8 mouse cellular contexts compared by ENCODE assay signal in the genomic region with DNA sequence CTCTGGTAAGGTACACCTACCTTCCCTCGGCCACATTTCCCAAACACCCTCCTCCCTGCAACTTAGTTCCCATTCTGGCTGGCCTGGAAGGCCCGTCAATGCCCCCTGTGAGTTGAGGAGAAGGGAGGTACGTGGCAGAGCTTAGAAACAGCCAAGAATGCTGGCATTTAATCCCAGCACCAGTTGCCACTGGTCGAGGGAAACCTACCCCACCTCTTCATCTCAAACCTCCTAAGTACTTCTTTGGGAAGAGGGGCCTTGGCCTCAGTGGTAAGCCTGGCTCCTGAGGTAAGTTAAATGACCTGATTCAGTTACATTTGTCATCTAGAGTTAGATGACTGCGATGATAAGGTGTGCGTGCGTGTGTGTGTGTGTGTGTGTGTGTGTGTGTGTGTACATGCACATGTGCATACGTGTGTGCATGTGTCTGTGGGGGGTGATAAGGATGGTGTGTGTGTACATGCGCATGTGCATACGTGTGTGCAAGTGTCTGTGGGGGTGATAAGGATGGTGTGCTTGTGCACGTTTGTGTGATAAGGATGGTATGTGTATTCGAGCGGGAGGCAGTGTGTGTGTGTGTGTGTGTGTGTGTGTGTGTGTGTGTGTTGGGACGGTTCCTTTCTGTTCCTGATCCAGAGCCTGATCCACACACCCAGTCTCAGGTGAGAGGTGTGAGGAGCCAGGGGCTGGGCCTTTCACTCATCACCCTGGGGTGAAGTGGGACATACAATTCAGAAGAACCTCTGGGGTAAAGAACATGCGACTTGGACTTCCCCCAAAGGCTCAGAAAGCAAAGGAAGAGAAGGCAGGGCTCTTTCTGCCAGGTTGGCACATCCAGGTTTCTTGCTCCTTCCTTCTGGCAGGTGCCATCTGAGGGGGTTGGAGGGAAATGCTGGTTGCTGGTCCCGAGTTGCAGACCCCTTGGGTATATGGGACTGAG. TPM values are rescaled to one million over a fixed set of nuclear protein-coding genes. Genes with fewer than 3 reads are reported as not detected.
DNase-seq lines count a peak whose midpoint lies in the region; ATAC-seq and TF ChIP-seq lines count a peak whose summit lies in the region.

No protein-coding gene starts in this region.

- H3K27ac ChIP-seq in heart, postnatal 0 days (ENCODE audit: low read depth) = peak overlapping the region; percentile 90

- H3K4me1 ChIP-seq in E14TG2a.4 (replicated peaks; ENCODE audit: low read depth, low read length) = peaks cover 25% of the 10 kb centered on the region
- H3K4me1 ChIP-seq in heart, postnatal 0 days (ENCODE audit: control insufficient read depth, insufficient read depth) = peaks cover 27% of the 10 kb centered on the region; the same call in 1 of the 2 replicates

- H3K36me3 ChIP-seq in E14TG2a.4 (ENCODE audit: insufficient read depth, low read length) = no peaks in the 10 kb centered on the region
- no peaks in the 10 kb centered on the region for H3K36me3 ChIP-seq in heart, postnatal 0 days (replicated peaks; ENCODE audit: control insufficient read depth, insufficient read depth, low read length)

- ATAC-seq in heart, postnatal 0 days (ENCODE audit: insufficient read depth, low read depth) = no peak
- ATAC-seq in cerebellum, adult (ENCODE audit: insufficient number of reproducible peaks, low FRiP score, low TSS enrichment) = no peak

- TF ChIP-seq EP300 in heart, postnatal 0 days (IDR thresholded peaks at IDR 0.05; ENCODE audit: low read depth) = no peak

- peaks cover 59% of the 10 kb centered on the region for H3K27me3 ChIP-seq in E14TG2a.4 (ENCODE audit: insufficient read depth, low read length)
- no peaks in the 10 kb centered on the region for H3K27me3 ChIP-seq in heart, postnatal 0 days (ENCODE audit: control insufficient read depth, insufficient read depth, low read length)

- DNase-seq in 3134 (ENCODE audit: extremely low read depth, insufficient read length, low spot score) = peak; percentile 29
- DNase-seq in heart, postnatal 0 days (ENCODE audit: low spot score) = no peak
- DNase-seq in lung, postnatal 14 days = peak; percentile 9
- DNase-seq in adrenal gland, adult 18-20 months (ENCODE audit: low spot score in 2 of 2) = no peak
- no peak for DNase-seq in layer of hippocampus, postnatal 10 days (ENCODE audit: low spot score in 2 of 2)
- DNase-seq in frontal cortex, postnatal 25 days (ENCODE audit: low spot score in 2 of 2) = no peak

- TF ChIP-seq CTCF in E14TG2a.4 (conservative IDR thresholded peaks at IDR 0.05; ENCODE audit: low read length) = no peak
- TF ChIP-seq CTCF in heart, postnatal 0 days (IDR thresholded peaks at IDR 0.05; ENCODE audit: low read depth) = no peak

- 0 out of 2 replicates have a peak, but pooled peaks cover 3% of the 10 kb centered on the region for H3K9me3 ChIP-seq in E14TG2a.4 (ENCODE audit: low read length)
- no peaks in the 10 kb centered on the region for H3K9me3 ChIP-seq in heart, postnatal 0 days (replicated peaks; ENCODE audit: control insufficient read depth, low read length)

- 35% methylated on average over 16 of the region's 16 CpGs for WGBS in heart, postnatal 0 days

- H3K4me3 ChIP-seq in E14TG2a.4 (replicated peaks; ENCODE audit: low read length) = peak overlapping the region; percentile 82
- H3K4me3 ChIP-seq in heart, postnatal 0 days (ENCODE audit: low read depth, low read length) = peak overlapping the region; percentile 62

- peak overlapping the region; percentile 71 for H3K9ac ChIP-seq in heart, postnatal 0 days (replicated peaks; ENCODE audit: low read depth, low read length)

- H3K4me2 ChIP-seq in heart, postnatal 0 days (ENCODE audit: low read depth, low read length) = peak overlapping the region; percentile 91

RNA-seq across cellular contexts. Expression of a gene that starts 1.1 kb away (rescaled TPM):
- total RNA-seq in heart, postnatal 0 days (2014; rRNA removed; ENCODE audit: low replicate concordance) = 221 and 277 TPM in 2 replicates
- 186 and 201 TPM in 2 replicates for polyA plus RNA-seq in heart, postnatal 0 days (2015; fragmentation: Nextera tagmentation; extraction: Ambion mirVana)
- total RNA-seq in adrenal gland, adult 18-20 months (2021) = 100 to 1,000 TPM in 1 of 2 experiments, 10 to 100 TPM in 1; 74.6 to 150 TPM
- 10 to 100 TPM; 95.0 to 96.7 TPM for total RNA-seq in layer of hippocampus, postnatal 10 days (2021)

RNA-seq across cellular contexts. Expression of a gene that starts 18.1 kb away (rescaled TPM):
- total RNA-seq in heart, postnatal 0 days (2014; rRNA removed; ENCODE audit: low replicate concordance) = 52.9 and 91.1 TPM in 2 replicates
- 38.2 and 38.9 TPM in 2 replicates for polyA plus RNA-seq in heart, postnatal 0 days (2015; fragmentation: Nextera tagmentation; extraction: Ambion mirVana)
- 1 to 10 TPM; 3.2 to 4.3 TPM for total RNA-seq in adrenal gland, adult 18-20 months (2021)
- 10 to 100 TPM; 16.6 to 19.1 TPM for total RNA-seq in layer of hippocampus, postnatal 10 days (2021)

RNA-seq across cellular contexts. Expression of a gene that starts 47.0 kb away (rescaled TPM):
- total RNA-seq in heart, postnatal 0 days (2014; rRNA removed; ENCODE audit: low replicate concordance) = 0.69 TPM in 1 of 2 replicates, not detected in the other
- 0.05 and 0.12 TPM in 2 replicates for polyA plus RNA-seq in heart, postnatal 0 days (2015; fragmentation: Nextera tagmentation; extraction: Ambion mirVana)
- total RNA-seq in adrenal gland, adult 18-20 months (2021) = under 1 TPM; 0.43 to 0.67 TPM
- under 1 TPM; 0.09 to 0.11 TPM for total RNA-seq in layer of hippocampus, postnatal 10 days (2021)

RNA-seq across cellular contexts. Expression of a gene that starts 59.3 kb away (rescaled TPM):
- 4.2 and 14.7 TPM in 2 replicates for total RNA-seq in heart, postnatal 0 days (2014; rRNA removed; ENCODE audit: low replicate concordance)
- 5.8 and 6.3 TPM in 2 replicates for polyA plus RNA-seq in heart, postnatal 0 days (2015; fragmentation: Nextera tagmentation; extraction: Ambion mirVana)
- not detected for total RNA-seq in adrenal gland, adult 18-20 months (2021)
- 1 to 10 TPM; 2.4 to 3.6 TPM for total RNA-seq in layer of hippocampus, postnatal 10 days (2021)

Comparison
In these comparisons a context has a peak if more than half of its experiments do, and no peak if none do; other contexts are left out.
1. DNase-seq: peak in 3134 (single experiment) and lung, postnatal 14 days (single experiment); none in heart, postnatal 0 days (single experiment), adrenal gland, adult 18-20 months (0 of 2), layer of hippocampus, postnatal 10 days (0 of 2) and frontal cortex, postnatal 25 days (0 of 2).